Mouse (Mus musculus): Measurements from ENCODE around the gene Atad5. TPM values are rescaled to one million over a fixed set of nuclear protein-coding genes. Genes with fewer than 3 reads are reported as not detected.
"Not testable (repeated sequence)": the region's sequence is repeated elsewhere in the genome, so short reads cannot be mapped to it uniquely, and the experiment has no call there.

Gene Atad5
- polyA plus RNA-seq, 1 experiment from 2014 or later = 1.7 TPM

DNA sequence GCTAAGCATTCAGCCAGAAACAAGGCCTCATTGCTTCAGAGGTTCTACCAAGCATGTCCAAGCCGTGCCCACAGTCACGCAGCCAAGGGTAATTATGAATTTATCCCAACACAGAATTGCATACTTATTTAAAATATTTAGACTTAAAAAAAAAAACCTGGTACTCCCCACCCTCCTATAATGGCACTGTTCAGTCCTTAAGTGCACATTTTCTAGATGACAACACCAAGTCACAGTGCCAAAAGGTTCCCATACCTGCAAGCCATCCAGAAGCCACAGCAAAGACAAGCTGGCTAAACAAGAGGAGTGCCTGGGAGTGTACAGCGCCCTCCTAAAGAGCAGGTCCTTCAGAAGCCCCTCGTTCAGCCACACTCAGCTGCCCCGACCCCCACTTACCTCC, 36.0 kb upstream of the Atad5 start:
- ATAC-seq (peak; percentile 65), DNase-seq (ENCODE audit: low spot score) (peak; percentile 55)
- Histone ChIP-seq H3K4me1 (ENCODE audit: insufficient read depth, low read depth, low read length) (no peaks in the 10 kb centered on the region), H3K27me3 (replicated peaks; ENCODE audit: insufficient read depth, low read length) (no peaks in the 10 kb centered on the region), H3K27ac (ENCODE audit: low read length) (peak overlapping the region; percentile 78), H3K9ac (replicated peaks; ENCODE audit: low read depth) (no peak overlapping the region), H3K36me3 (ENCODE audit: insufficient read depth, low read length) (peaks cover 38% of the 10 kb centered on the region), H3K9me3 (ENCODE audit: low read length) (no peaks in the 10 kb centered on the region), H3K4me3 (ENCODE audit: low read depth, low read length) (no peak overlapping the region), H3K4me2 (replicated peaks; ENCODE audit: low read depth, low read length) (no peak overlapping the region)
- WGBS = 65% methylated on average over 5 of the region's 5 CpGs
- no peak for TF ChIP-seq CTCF (IDR thresholded peaks at IDR 0.05)
- TF ChIP-seq EP300 (IDR thresholded peaks at IDR 0.05) = peak; percentile 87

DNA sequence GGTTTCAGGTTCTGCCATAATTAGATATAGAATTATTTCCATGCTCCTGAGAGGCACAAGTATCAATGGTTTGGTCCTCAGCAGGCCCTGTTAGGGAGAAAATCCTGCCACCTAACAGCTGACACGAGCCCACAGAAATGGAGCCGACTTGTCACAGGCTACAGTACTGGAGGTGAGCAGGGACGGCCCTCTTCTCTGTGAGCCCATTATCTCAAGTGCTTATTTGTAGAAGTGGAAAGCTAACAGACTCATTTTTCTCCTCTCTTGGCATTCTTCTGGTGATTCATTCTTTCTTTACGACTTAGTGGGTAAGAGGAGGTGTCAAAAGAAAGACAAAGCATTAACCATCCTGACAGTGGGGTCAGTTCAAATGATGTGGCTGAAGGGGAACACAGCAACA, 34.5 kb upstream of the Atad5 start:
- Histone ChIP-seq H3K4me3 (ENCODE audit: low read depth, low read length) (no peak overlapping the region), H3K4me1 (ENCODE audit: insufficient read depth, low read depth, low read length) (no peaks in the 10 kb centered on the region), H3K4me2 (replicated peaks; ENCODE audit: low read depth, low read length) (no peak overlapping the region), H3K27me3 (replicated peaks; ENCODE audit: insufficient read depth, low read length) (no peaks in the 10 kb centered on the region), H3K9ac (replicated peaks; ENCODE audit: low read depth) (no peak overlapping the region), H3K36me3 (ENCODE audit: insufficient read depth, low read length) (peaks cover 40% of the 10 kb centered on the region), H3K27ac (ENCODE audit: low read length) (peak overlapping the region; percentile 78), H3K9me3 (ENCODE audit: low read length) (no peaks in the 10 kb centered on the region)
- TF ChIP-seq CTCF (IDR thresholded peaks at IDR 0.05) (no peak), EP300 (IDR thresholded peaks at IDR 0.05) (peak; percentile 61)
- DNase-seq (ENCODE audit: low spot score) (peak; percentile 72), ATAC-seq (peak; percentile 59)
- 21% methylated on average over 4 of the region's 4 CpGs for WGBS

- no peaks in the 10 kb centered on the region for H3K27me3 ChIP-seq (replicated peaks; ENCODE audit: insufficient read depth, low read length)
- peak overlapping the region; percentile 15; the same call in 1 of the 2 replicates for H3K27ac ChIP-seq (ENCODE audit: low read length)
- WGBS = 68% methylated on average over 9 of the region's 9 CpGs
- no peaks in the 10 kb centered on the region for H3K4me1 ChIP-seq (ENCODE audit: insufficient read depth, low read depth, low read length)
- peak; percentile 86 for TF ChIP-seq EP300 (IDR thresholded peaks at IDR 0.05)
- no peak for TF ChIP-seq CTCF (IDR thresholded peaks at IDR 0.05)
- no peaks in the 10 kb centered on the region for H3K9me3 ChIP-seq (ENCODE audit: low read length)
- no peak overlapping the region for H3K9ac ChIP-seq (replicated peaks; ENCODE audit: low read depth)
- no peak overlapping the region for H3K4me2 ChIP-seq (replicated peaks; ENCODE audit: low read depth, low read length)
- ATAC-seq = peak; percentile 88
- peaks cover 48% of the 10 kb centered on the region for H3K36me3 ChIP-seq (ENCODE audit: insufficient read depth, low read length)
- DNase-seq (ENCODE audit: low spot score) = peak; percentile 72
- no peak overlapping the region for H3K4me3 ChIP-seq (ENCODE audit: low read depth, low read length)
Observed at GRCm38 (mm10) chr11:80056141-80056540, 33.1 kb upstream of the Atad5 start.

DNA sequence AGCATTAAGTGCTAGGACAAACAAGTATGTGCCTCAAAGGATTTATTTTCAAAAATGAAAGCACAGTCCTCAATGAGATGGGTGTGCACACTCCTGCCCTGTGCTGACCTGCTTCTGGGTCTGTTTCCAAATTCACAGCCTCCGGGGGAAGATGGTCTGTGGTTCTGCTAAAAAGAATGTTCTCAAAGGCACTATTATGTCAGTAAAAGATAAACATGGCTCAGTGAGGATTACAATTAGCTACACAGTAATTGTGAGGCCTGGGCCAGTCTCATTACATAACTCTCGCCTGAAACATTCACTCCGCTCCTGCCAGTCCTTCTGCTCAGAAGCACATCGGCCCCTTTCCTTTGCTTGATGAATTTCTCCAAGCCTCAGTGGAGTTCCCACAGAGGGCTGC, 27.0 kb upstream of the Atad5 start:
- Histone ChIP-seq H3K4me1 (ENCODE audit: insufficient read depth, low read depth, low read length) (no peaks in the 10 kb centered on the region), H3K36me3 (ENCODE audit: insufficient read depth, low read length) (peaks cover 24% of the 10 kb centered on the region), H3K9me3 (ENCODE audit: low read length) (no peaks in the 10 kb centered on the region), H3K4me3 (ENCODE audit: low read depth, low read length) (no peak overlapping the region), H3K27ac (ENCODE audit: low read length) (peak overlapping the region; percentile 7; the same call in 1 of the 2 replicates), H3K9ac (replicated peaks; ENCODE audit: low read depth) (no peak overlapping the region), H3K4me2 (replicated peaks; ENCODE audit: low read depth, low read length) (no peak overlapping the region), H3K27me3 (replicated peaks; ENCODE audit: insufficient read depth, low read length) (no peaks in the 10 kb centered on the region)
- ATAC-seq (peak; percentile 57), DNase-seq (ENCODE audit: low spot score) (peak; percentile 17)
- TF ChIP-seq EP300 (IDR thresholded peaks at IDR 0.05) (no peak), CTCF (IDR thresholded peaks at IDR 0.05) (no peak)
- WGBS = 50% methylated on average over 4 of the region's 4 CpGs

- 82% methylated on average over 4 of the region's 4 CpGs for WGBS
- not testable (repeated sequence) for H3K36me3 ChIP-seq (ENCODE audit: insufficient read depth, low read length); ATAC-seq; DNase-seq (ENCODE audit: low spot score); H3K9ac ChIP-seq (replicated peaks; ENCODE audit: low read depth); H3K4me3 ChIP-seq (ENCODE audit: low read depth, low read length); H3K27ac ChIP-seq (ENCODE audit: low read length); H3K9me3 ChIP-seq (ENCODE audit: low read length); H3K4me2 ChIP-seq (replicated peaks; ENCODE audit: low read depth, low read length); H3K4me1 ChIP-seq (ENCODE audit: insufficient read depth, low read depth, low read length); H3K27me3 ChIP-seq (replicated peaks; ENCODE audit: insufficient read depth, low read length)
Observed at GRCm38 (mm10) chr11:80066373-80066772, 22.8 kb upstream of the Atad5 start.

DNA sequence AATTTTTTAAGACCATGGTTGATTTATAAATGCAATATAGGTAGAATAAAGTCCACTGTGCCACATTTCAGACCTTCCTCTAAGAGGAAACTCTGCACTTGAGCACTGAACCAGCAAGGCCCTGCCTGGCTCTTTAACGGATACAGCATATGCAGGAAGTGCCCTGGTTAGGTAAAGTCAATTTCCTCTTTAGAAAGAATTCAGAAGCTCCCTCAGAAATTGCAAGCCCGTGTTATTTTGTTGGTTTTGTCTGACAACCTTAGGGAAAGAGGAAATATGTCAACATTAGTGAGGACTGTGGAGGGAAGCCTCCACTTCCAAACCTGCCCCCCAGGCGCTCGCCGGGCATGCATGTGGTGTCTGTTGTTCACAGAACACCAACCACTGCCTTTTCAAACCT, 21.6 kb upstream of the Atad5 start:
- TF ChIP-seq CTCF (IDR thresholded peaks at IDR 0.05) = no peak
- no peak for TF ChIP-seq EP300 (IDR thresholded peaks at IDR 0.05)
- WGBS = 56% methylated on average over 5 of the region's 5 CpGs
- peak; percentile 32 for DNase-seq (ENCODE audit: low spot score)

GRCm38 (mm10) chr11:80069815-80070214, 19.4 kb upstream of the Atad5 start:
- TF ChIP-seq EP300 (IDR thresholded peaks at IDR 0.05) (no peak), CTCF (IDR thresholded peaks at IDR 0.05) (no peak)
- H3K9me3 ChIP-seq (ENCODE audit: low read length) = no peaks in the 10 kb centered on the region
- ATAC-seq (no peak), DNase-seq (ENCODE audit: low spot score) (peak; percentile 69)
- no peaks in the 10 kb centered on the region for H3K27me3 ChIP-seq (replicated peaks; ENCODE audit: insufficient read depth, low read length)
- 50% methylated on average over 3 of the region's 3 CpGs for WGBS
- H3K4me1 ChIP-seq (ENCODE audit: insufficient read depth, low read depth, low read length) = peaks cover 4% of the 10 kb centered on the region; the same call in 1 of the 2 replicates
- H3K27ac ChIP-seq (ENCODE audit: low read length) = no peak overlapping the region
- no peak overlapping the region for H3K4me2 ChIP-seq (replicated peaks; ENCODE audit: low read depth, low read length)
- H3K9ac ChIP-seq (replicated peaks; ENCODE audit: low read depth) = no peak overlapping the region
- H3K4me3 ChIP-seq (ENCODE audit: low read depth, low read length) = no peak overlapping the region
- H3K36me3 ChIP-seq (ENCODE audit: insufficient read depth, low read length) = no peaks in the 10 kb centered on the region

More for the DNA sequence above, 21.6 kb upstream of the Atad5 start:
- Histone ChIP-seq H3K4me1 (ENCODE audit: insufficient read depth, low read depth, low read length) (peaks cover 4% of the 10 kb centered on the region; the same call in 1 of the 2 replicates), H3K9me3 (ENCODE audit: low read length) (no peaks in the 10 kb centered on the region), H3K27ac (ENCODE audit: low read length) (peak overlapping the region; percentile 16; the same call in 1 of the 2 replicates), H3K27me3 (replicated peaks; ENCODE audit: insufficient read depth, low read length) (no peaks in the 10 kb centered on the region), H3K4me2 (replicated peaks; ENCODE audit: low read depth, low read length) (no peak overlapping the region), H3K9ac (replicated peaks; ENCODE audit: low read depth) (no peak overlapping the region), H3K36me3 (ENCODE audit: insufficient read depth, low read length) (no peaks in the 10 kb centered on the region), H3K4me3 (ENCODE audit: low read depth, low read length) (no peak overlapping the region)
- ATAC-seq = no peak

Measured in lung, postnatal 0 days (tissue).